Mouse (Mus musculus) sigmoid colon, adult 10 weeks (tissue): ENCODE results near the gene Gm11983. TPM values are rescaled to one million over a fixed set of nuclear protein-coding genes. Genes with fewer than 3 reads are reported as not detected.

Source experiments
- polyA plus RNA-seq: library from polyadenylated mRNA; stranded (reverse); fragments of 350-450 nt; fragmentation: Illumina TruSeq; extraction: RNeasy Lipid Tissue Mini Kit (QIAGEN cat#74804); gene quantifications from one replicate; pipeline ENCODE4 v1.2.3, GENCODE M21; 2014; ENCODE audit warnings: low read depth, low replicate concordance

Gm11983 gene
- polyA plus RNA-seq: not detected

DNA sequence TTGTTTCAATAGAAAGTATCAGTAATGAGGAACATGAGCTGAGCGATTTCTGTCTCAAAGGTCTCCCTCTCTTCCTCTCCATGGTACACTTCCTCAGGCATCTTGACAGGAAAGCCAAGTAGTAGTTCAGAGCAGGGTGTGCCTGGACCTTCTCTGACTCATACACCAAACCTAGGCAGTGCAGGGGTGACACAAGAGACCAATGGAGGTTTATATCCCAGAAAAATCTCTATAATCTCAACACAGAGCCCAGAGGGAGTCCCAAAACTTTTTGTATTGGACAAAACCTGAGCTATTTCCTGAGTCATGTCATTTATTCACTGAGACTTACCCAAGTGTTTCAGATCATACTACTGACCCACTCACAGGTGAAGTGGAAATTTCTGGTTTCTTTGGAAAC, at the start of gene Gm11983:
TSS of gene Gm11983 (minus strand) at position 101 of the 400 bp plus-strand sequence.

Other genes with a start within 250 kb of the Gm11983 start
- not detected for gene Nacad, start 231.6 kb downstream of the Gm11983 start, polyA plus RNA-seq
- gene Tbrg4, start 211.6 kb downstream of the Gm11983 start, polyA plus RNA-seq: 2.7 TPM
- not detected for gene Wap, start 199.0 kb downstream of the Gm11983 start, polyA plus RNA-seq
- gene Ramp3, start 179.1 kb downstream of the Gm11983 start, polyA plus RNA-seq: not detected
- gene Adcy1, start 225.8 kb upstream of the Gm11983 start, polyA plus RNA-seq: 0.57 TPM